Comparison of ENCODE assay signal across 23 mouse cellular contexts in genomic region chr15:92612386-92612785, GRCm38 (mm10).
"Had no signal": no experiment of that assay in that cellular context is flagged by ENCODE, and none has a peak within 500 bp of the region (broad histone marks: within the 10 kb centered on the region; RNA-seq: fewer than 3 reads in every experiment).

No protein-coding gene starts in this region.

- H3K9ac ChIP-seq: limb, embryonic 13.5 days; liver, embryonic 12.5 days; liver, embryonic 15.5 days; lung, embryonic 15.5 days; midbrain, embryonic 15.5 days; neural tube, embryonic 13.5 days had no signal

- H3K4me2 ChIP-seq: limb, embryonic 13.5 days; liver, embryonic 12.5 days; liver, embryonic 15.5 days; lung, embryonic 15.5 days; midbrain, embryonic 15.5 days; neural tube, embryonic 13.5 days had no signal

- H3K27ac ChIP-seq: limb, embryonic 10.5 days; limb, embryonic 13.5 days; liver, embryonic 12.5 days; liver, embryonic 15.5 days; lung, embryonic 15.5 days; midbrain, embryonic 10.5 days; midbrain, embryonic 15.5 days; neural tube, embryonic 13.5 days; stomach, postnatal 0 days had no signal

- H3K27me3 ChIP-seq: limb, embryonic 13.5 days; liver, embryonic 12.5 days; liver, embryonic 15.5 days; lung, embryonic 15.5 days; megakaryocyte, embryonic 14.5 days; midbrain, embryonic 15.5 days; neural tube, embryonic 13.5 days had no signal

- H3K4me3 ChIP-seq: limb, embryonic 10.5 days; limb, embryonic 13.5 days; liver, embryonic 12.5 days; liver, embryonic 15.5 days; lung, embryonic 15.5 days; megakaryocyte, embryonic 14.5 days; midbrain, embryonic 10.5 days; midbrain, embryonic 15.5 days; neural tube, embryonic 13.5 days had no signal

- H3K36me3 ChIP-seq: limb, embryonic 10.5 days; limb, embryonic 13.5 days; liver, embryonic 12.5 days; liver, embryonic 15.5 days; lung, embryonic 15.5 days; midbrain, embryonic 10.5 days; midbrain, embryonic 15.5 days; neural tube, embryonic 13.5 days had no signal

- H3K9me3 ChIP-seq: limb, embryonic 10.5 days; limb, embryonic 13.5 days; liver, embryonic 12.5 days; liver, embryonic 15.5 days; lung, embryonic 15.5 days; midbrain, embryonic 10.5 days; midbrain, embryonic 15.5 days; neural tube, embryonic 13.5 days had no signal

- H3K4me1 ChIP-seq: limb, embryonic 10.5 days; limb, embryonic 13.5 days; liver, embryonic 12.5 days; liver, embryonic 15.5 days; lung, embryonic 15.5 days; megakaryocyte, embryonic 14.5 days; midbrain, embryonic 15.5 days had no signal

- ATAC-seq: liver, embryonic 12.5 days; midbrain, embryonic 15.5 days had no signal

- DNase-seq: kidney, adult 9 months; kidney, postnatal 14 days; kidney, postnatal 4 days; liver; lung, adult 18-20 months; lung, postnatal 10 days; lung, postnatal 36 days; right cerebral cortex, adult 18-20 months; right cerebral cortex, postnatal 14 days; right cerebral cortex, postnatal 4 days; thymus, adult 2 months; thymus, postnatal 14 days; thymus, postnatal 4 days had no signal
